Mouse (Mus musculus) MEL (cell line): ENCODE measurements around the gene Garnl3.

Experiments
- CTCF ChIP-seq, 3 experiments: IDR thresholded peaks in 2 of 3; conservative IDR thresholded peaks in 1 of 3; 2 replicates each; pipeline ENCODE4 v1.5.1; 2011 to 2012; ENCODE audit warnings: low read length in 3 of 3, low read depth in 2 of 3, mild to moderate bottlenecking in 2 of 3, improper control_type of control experiment in 1 of 3, inconsistent platforms in 1 of 3, mixed read lengths in 1 of 3, moderate library complexity in 1 of 3; ENCODE audit not compliant: control insufficient read depth in 1 of 3, insufficient read depth in 1 of 3, poor library complexity in 1 of 3, severe bottlenecking in 1 of 3
- EP300 ChIP-seq, 2 experiments: IDR thresholded peaks; 2 replicates each; pipeline ENCODE4 v1.6.1; 2011; ENCODE audit warnings: improper control_type of control experiment in 2 of 2, low read length in 2 of 2, low read depth in 1 of 2, mild to moderate bottlenecking in 1 of 2
- KAT2A ChIP-seq: conservative IDR thresholded peaks from 2 replicates; pipeline ENCODE4 v1.6.1; 2012; ENCODE audit warnings: low read depth, low read length, improper control_type of control experiment, inconsistent platforms
- MAX ChIP-seq: IDR thresholded peaks from 2 replicates; pipeline ENCODE4 v1.6.1; 2011; ENCODE audit warnings: low read length, improper control_type of control experiment
- MAZ ChIP-seq: IDR thresholded peaks from 2 replicates; pipeline ENCODE4 v1.6.1; 2012; ENCODE audit warnings: low read depth, mild to moderate bottlenecking, inconsistent platforms, low read length, improper control_type of control experiment
- MEF2A ChIP-seq: IDR thresholded peaks from 2 replicates; pipeline ENCODE4 v1.6.1; 2014; ENCODE audit warnings: low read depth, mild to moderate bottlenecking, inconsistent platforms, low read length, improper control_type of control experiment; ENCODE audit not compliant: poor library complexity, insufficient replicate concordance, severe bottlenecking; ENCODE audit errors: extremely low read depth
- POLR2A ChIP-seq, 2 experiments: IDR thresholded peaks; 2 replicates each; pipeline ENCODE4 v1.6.1; 2011 to 2012; ENCODE audit warnings: low read length in 2 of 2, mild to moderate bottlenecking in 2 of 2, control low read depth in 1 of 2, improper control_type of control experiment in 1 of 2, low read depth in 1 of 2, moderate library complexity in 1 of 2; ENCODE audit not compliant: control insufficient read depth in 1 of 2, insufficient read depth in 1 of 2, poor library complexity in 1 of 2
- RAD21 ChIP-seq: IDR thresholded peaks from 2 replicates; pipeline ENCODE4 v1.6.1; 2011; ENCODE audit warnings: mild to moderate bottlenecking, low read depth, low read length, improper control_type of control experiment
- SMC3 ChIP-seq: IDR thresholded peaks from 2 replicates; pipeline ENCODE4 v1.6.1; 2011; ENCODE audit warnings: low read depth, low read length, improper control_type of control experiment
- TAL1 ChIP-seq: IDR thresholded peaks from 2 replicates; pipeline ENCODE4 v1.6.1; 2012; ENCODE audit warnings: mild to moderate bottlenecking, inconsistent platforms, low read length, moderate library complexity, mixed read lengths
- TCF12 ChIP-seq: IDR thresholded peaks from 2 replicates; pipeline ENCODE4 v1.6.1; 2014; ENCODE audit warnings: low read depth, mild to moderate bottlenecking, inconsistent platforms, low read length, improper control_type of control experiment, moderate library complexity
- USF1 ChIP-seq: IDR thresholded peaks from 2 replicates; pipeline ENCODE4 v1.6.1; 2014; ENCODE audit warnings: low read depth, mild to moderate bottlenecking, inconsistent platforms, low read length, improper control_type of control experiment, moderate library complexity

DNA sequence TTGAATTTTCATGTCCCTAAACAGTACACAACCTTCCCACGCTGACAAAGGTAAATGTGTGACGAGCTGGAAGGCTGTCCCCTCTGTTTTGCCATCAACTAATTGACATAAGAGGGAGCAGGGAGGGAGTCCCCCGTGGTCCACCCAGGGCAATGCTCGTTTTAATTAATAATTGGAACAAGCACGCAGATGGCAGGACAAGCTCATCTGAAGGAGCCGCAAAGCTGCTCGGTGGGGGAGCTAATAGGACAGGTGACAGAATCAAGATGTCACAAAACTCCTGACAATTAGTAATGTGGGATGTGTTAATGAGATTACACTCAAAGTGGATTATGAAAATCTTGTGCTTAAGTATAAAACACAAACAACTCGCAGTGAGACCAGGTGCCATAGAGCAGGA, 68.7 kb downstream of the Garnl3 start:
- TF ChIP-seq MEF2A (no peak), TCF12 (no peak), POLR2A (IDR thresholded peaks at IDR 0.05; ENCODE audit: control insufficient read depth in 1 of 2, insufficient read depth in 1 of 2, low read depth in 1 of 2, low read length in 2 of 2, poor library complexity in 1 of 2) (no peak), USF1 (no peak), EP300 (IDR thresholded peaks at IDR 0.05; ENCODE audit: low read depth in 1 of 2, low read length in 2 of 2) (no peak), KAT2A (no peak), CTCF (IDR thresholded peaks at IDR 0.05 in 2 of 3, conservative IDR thresholded peaks at IDR 0.05 in 1 of 3; ENCODE audit: control insufficient read depth in 1 of 3, insufficient read depth in 1 of 3, low read depth in 2 of 3, low read length in 3 of 3, poor library complexity in 1 of 3, severe bottlenecking in 1 of 3) (no peak), MAX (no peak), TAL1 (no peak), RAD21 (no peak), MAZ (no peak), SMC3 (no peak)
